Mouse (Mus musculus) T-helper 1 cell (primary cell): Measurements from ENCODE around the gene Igfbp5.

Experiments used
- in situ Hi-C: fragments of 300-600 bp; cut with MboI, MseI; formaldehyde crosslinking; loops from one replicate; pipeline ENCODE4 v1.15.1; 2025; ENCODE audit warnings: high pct_unique_total_duplicates

The Igfbp5 gene

GRCm38 (mm10) chr1:72853759-72854158 is 20.9 kb downstream of the Igfbp5 start:
- in situ Hi-C loops, result loop anchor here (25.0 kb wide), 1 partner anchor 541 kb away; the partner anchor contains the start of gene Xrcc5

GRCm38 (mm10) chr1:72849037-72849436 is 25.6 kb downstream of the Igfbp5 start:
- in situ Hi-C loops, result loop anchor here (5.0 to 10.0 kb wide), 2 partner anchors 114 to 642 kb away; no protein-coding TSS in a partner anchor

- in situ Hi-C loops, result loop anchor here (5.0 to 10.0 kb wide), 2 partner anchors 113 to 641 kb away; no protein-coding TSS in a partner anchor
These were observed 26.8 kb downstream of the Igfbp5 start for GRCm38 (mm10) chr1:72847849-72848380.

GRCm38 (mm10) chr1:72844675-72845074 is 30.0 kb downstream of the Igfbp5 start:
- in situ Hi-C loops, result loop anchor here (5.0 to 10.0 kb wide), 2 partner anchors 110 to 637 kb away; no protein-coding TSS in a partner anchor

GRCm38 (mm10) chr1:72842666-72843459 is 31.8 kb downstream of the Igfbp5 start:
- in situ Hi-C loops, result loop anchor here (10.0 kb wide), 1 partner anchor 108 kb away; no protein-coding TSS in a partner anchor

GRCm38 (mm10) chr1:72839791-72840190 is 34.9 kb downstream of the Igfbp5 start:
- in situ Hi-C loops, result loop anchor here (10.0 kb wide), 1 partner anchor 105 kb away; no protein-coding TSS in a partner anchor

- in situ Hi-C loops, result no loop called here
These were observed 35.3 kb downstream of the Igfbp5 start for GRCm38 (mm10) chr1:72839356-72839755.

GRCm38 (mm10) chr1:72833563-72833962 is 41.1 kb downstream of the Igfbp5 start:
- in situ Hi-C loops, result no loop called here

- in situ Hi-C loops, result no loop called here
These were observed 42.0 kb downstream of the Igfbp5 start for GRCm38 (mm10) chr1:72832715-72833153.

- in situ Hi-C loops, result no loop called here
These were observed 44.2 kb downstream of the Igfbp5 start for GRCm38 (mm10) chr1:72830485-72830884.

- in situ Hi-C loops, result no loop called here
These were observed 45.8 kb downstream of the Igfbp5 start for GRCm38 (mm10) chr1:72828843-72829242.

GRCm38 (mm10) chr1:72827411-72828315 is 47.0 kb downstream of the Igfbp5 start:
- in situ Hi-C loops, result no loop called here

- in situ Hi-C loops, result no loop called here
These were observed 47.8 kb downstream of the Igfbp5 start for GRCm38 (mm10) chr1:72826931-72827330.

- in situ Hi-C loops, result no loop called here
These were observed 48.2 kb downstream of the Igfbp5 start for GRCm38 (mm10) chr1:72826446-72826845.

GRCm38 (mm10) chr1:72825921-72826320 is 48.8 kb downstream of the Igfbp5 start:
- in situ Hi-C loops, result no loop called here

- in situ Hi-C loops, result no loop called here
These were observed 49.4 kb downstream of the Igfbp5 start for GRCm38 (mm10) chr1:72825286-72825685.

GRCm38 (mm10) chr1:72824707-72825101 is 50.0 kb downstream of the Igfbp5 start:
- in situ Hi-C loops, result no loop called here

- in situ Hi-C loops, result no loop called here
These were observed 50.7 kb downstream of the Igfbp5 start, which contains the start of gene Igfbp2 for GRCm38 (mm10) chr1:72823751-72824706. Gene Igfbp2, plus strand, starts transcription at chr1:72824503.

GRCm38 (mm10) chr1:72822893-72823292 is 51.8 kb downstream of the Igfbp5 start:
- in situ Hi-C loops, result no loop called here

- in situ Hi-C loops, result no loop called here
These were observed 54.7 kb downstream of the Igfbp5 start for GRCm38 (mm10) chr1:72819995-72820394.
